Mouse (Mus musculus): ENCODE measurements around the gene Mob4. TPM values are rescaled to one million over a fixed set of nuclear protein-coding genes. Genes with fewer than 3 reads are reported as not detected.

Gene Mob4
- 124 TPM in 2 replicates for polyA plus RNA-seq (2016; fragmentation: Nextera tagmentation; extraction: Ambion mirVana)

- Histone ChIP-seq H3K4me1 (peaks cover 28% of the 10 kb centered on the region), H3K27ac (peak within 1 kb of the TSS; percentile 99), H3K9me3 (no peaks in the 10 kb centered on the region), H3K27me3 (ENCODE audit: poor library complexity, severe bottlenecking) (no peaks in the 10 kb centered on the region), H3K4me3 (peak within 1 kb of the TSS; percentile 100), H3K36me3 (replicated peaks) (peaks cover 19% of the 10 kb centered on the region)
- peak; percentile 91 for DNase-seq (ENCODE audit: extremely low spot score, low spot score)
- WGBS: under 1% methylated on average over 42 of the region's 42 CpGs
Measured at GRCm38 (mm10) chr1:55130943-55131401, at the start of gene Mob4. Mob4 (plus strand) TSS chr1:55131231.

DNA sequence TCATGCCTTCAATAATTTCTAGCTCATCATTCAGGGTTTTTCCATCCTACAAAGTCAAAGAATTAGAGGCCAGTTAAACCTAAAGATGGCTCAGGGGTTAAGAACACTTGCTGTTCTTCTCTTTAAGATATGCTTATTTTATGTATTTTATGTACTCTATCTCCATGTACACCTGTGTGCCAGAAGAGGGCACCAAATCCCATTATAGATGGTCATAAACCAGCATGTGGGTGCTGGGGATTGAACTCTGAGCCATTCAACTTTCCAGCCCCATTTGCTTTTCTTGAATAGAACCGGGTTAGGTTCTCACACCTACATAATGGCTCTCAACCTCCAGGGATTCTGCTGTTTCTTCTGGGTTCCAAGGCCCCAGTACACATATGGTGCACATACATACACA, 48.9 kb upstream of the Mob4 start:
- H3K27ac ChIP-seq: no peak overlapping the region
- 84% methylated on average over 1 of the region's 1 CpGs for WGBS
- no peaks in the 10 kb centered on the region for H3K27me3 ChIP-seq (ENCODE audit: poor library complexity, severe bottlenecking)
- H3K4me1 ChIP-seq: peaks cover 36% of the 10 kb centered on the region
- no peak for DNase-seq (ENCODE audit: extremely low spot score, low spot score)
- peaks cover 91% of the 10 kb centered on the region for H3K36me3 ChIP-seq (replicated peaks)
- no peak overlapping the region for H3K4me3 ChIP-seq
- no peaks in the 10 kb centered on the region for H3K9me3 ChIP-seq

GRCm38 (mm10) chr1:55085781-55086366, 45.2 kb upstream of the Mob4 start:
- no peak for DNase-seq (ENCODE audit: extremely low spot score, low spot score)
- WGBS: 61% methylated on average over 7 of the region's 7 CpGs
- Histone ChIP-seq H3K27ac (no peak overlapping the region), H3K27me3 (ENCODE audit: poor library complexity, severe bottlenecking) (no peaks in the 10 kb centered on the region), H3K9me3 (no peaks in the 10 kb centered on the region), H3K4me3 (peak overlapping the region; percentile 93), H3K4me1 (peaks cover 53% of the 10 kb centered on the region), H3K36me3 (replicated peaks) (peaks cover 71% of the 10 kb centered on the region)

DNA sequence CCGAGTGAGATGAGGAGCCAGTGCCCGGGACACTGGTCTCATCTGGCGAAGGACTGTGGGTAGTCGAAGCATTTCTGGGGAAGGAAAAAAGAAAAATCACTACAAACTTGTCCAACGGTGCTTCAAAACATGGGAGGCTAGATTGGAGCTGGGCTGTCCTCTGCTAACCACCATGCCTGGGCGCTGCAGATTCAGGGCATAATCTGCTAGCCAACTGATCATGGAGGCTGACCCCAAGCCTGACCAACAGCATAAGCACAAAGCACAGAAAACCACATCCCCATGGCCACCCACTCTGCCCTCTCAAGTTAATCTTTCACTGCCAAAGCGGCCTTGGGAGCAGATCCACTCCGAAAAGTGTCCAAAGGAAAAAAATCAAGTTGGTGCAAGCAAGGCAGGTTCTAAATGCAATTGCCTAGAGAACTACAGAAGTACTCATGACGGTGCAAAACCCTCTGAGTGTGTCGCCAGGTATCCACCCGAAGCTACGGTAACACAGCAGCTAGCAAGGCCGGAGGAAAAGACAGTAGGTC, 44.1 kb upstream of the Mob4 start:
- Histone ChIP-seq H3K4me3 (peak overlapping the region; percentile 93), H3K9me3 (no peaks in the 10 kb centered on the region), H3K4me1 (peaks cover 53% of the 10 kb centered on the region), H3K27me3 (ENCODE audit: poor library complexity, severe bottlenecking) (no peaks in the 10 kb centered on the region), H3K36me3 (replicated peaks) (peaks cover 71% of the 10 kb centered on the region), H3K27ac (peak overlapping the region; percentile 96)
- DNase-seq (ENCODE audit: extremely low spot score, low spot score): peak; percentile 28
- 3% methylated on average over 13 of the region's 13 CpGs for WGBS

DNA sequence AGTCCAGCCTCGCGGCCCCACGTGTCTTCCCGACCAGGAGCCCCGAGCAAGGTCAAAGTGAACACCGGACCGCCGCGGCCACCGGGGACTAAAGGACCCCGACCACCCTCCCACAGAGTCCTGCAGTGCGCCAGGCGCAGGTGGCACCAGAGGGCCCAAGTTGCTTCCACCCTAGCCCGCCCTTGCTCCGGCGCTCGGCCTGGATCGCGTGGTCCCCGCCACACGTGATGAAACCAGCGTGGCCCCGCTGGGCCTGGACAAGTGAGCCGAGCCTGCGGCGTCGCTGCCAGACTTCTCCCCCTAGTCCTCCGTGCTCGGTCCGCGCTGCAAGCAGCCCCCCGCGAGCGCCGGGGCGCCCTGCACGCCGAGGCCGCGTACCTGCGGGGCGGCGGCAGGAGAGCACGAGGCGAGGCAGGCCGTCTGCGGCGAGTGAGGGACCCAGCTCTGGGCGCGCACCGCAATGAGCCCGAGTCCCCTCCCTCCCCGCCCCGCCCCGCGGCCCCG, 43.6 kb upstream of the Mob4 start:
- peak overlapping the region; percentile 96 for H3K27ac ChIP-seq
- H3K9me3 ChIP-seq: no peaks in the 10 kb centered on the region
- H3K4me3 ChIP-seq: peak overlapping the region; percentile 93
- H3K36me3 ChIP-seq (replicated peaks): peaks cover 71% of the 10 kb centered on the region
- no peak for DNase-seq (ENCODE audit: extremely low spot score, low spot score)
- H3K27me3 ChIP-seq (ENCODE audit: poor library complexity, severe bottlenecking): no peaks in the 10 kb centered on the region
- 0% methylated on average over 57 of the region's 57 CpGs for WGBS
- H3K4me1 ChIP-seq: peaks cover 53% of the 10 kb centered on the region

- peak within 1 kb of the TSS; percentile 93 for H3K4me3 ChIP-seq
- H3K27me3 ChIP-seq (ENCODE audit: poor library complexity, severe bottlenecking): no peaks in the 10 kb centered on the region
- WGBS: under 1% methylated on average over 74 of the region's 76 CpGs
- H3K27ac ChIP-seq: peak within 1 kb of the TSS; percentile 96
- H3K9me3 ChIP-seq: no peaks in the 10 kb centered on the region
- peaks cover 53% of the 10 kb centered on the region for H3K4me1 ChIP-seq
- peak; percentile 100 for DNase-seq (ENCODE audit: extremely low spot score, low spot score)
- peaks cover 70% of the 10 kb centered on the region for H3K36me3 ChIP-seq (replicated peaks)
Measured at GRCm38 (mm10) chr1:55087932-55088610, 43.0 kb upstream of the Mob4 start, which contains the start of the genes Hspe1 and Hspd1. Hspe1 (plus strand) TSS chr1:55088132. Hspd1 (minus strand) TSS chr1:55088243.

- WGBS: 11% methylated on average over 16 of the region's 16 CpGs
- Histone ChIP-seq H3K4me1 (peaks cover 48% of the 10 kb centered on the region), H3K9me3 (no peaks in the 10 kb centered on the region), H3K27me3 (ENCODE audit: poor library complexity, severe bottlenecking) (no peaks in the 10 kb centered on the region), H3K27ac (peak overlapping the region; percentile 96), H3K36me3 (replicated peaks) (peaks cover 70% of the 10 kb centered on the region), H3K4me3 (peak overlapping the region; percentile 93)
- no peak for DNase-seq (ENCODE audit: extremely low spot score, low spot score)
Measured at GRCm38 (mm10) chr1:55088611-55089497, 42.2 kb upstream of the Mob4 start.

- Histone ChIP-seq H3K36me3 (replicated peaks) (peaks cover 67% of the 10 kb centered on the region), H3K9me3 (no peaks in the 10 kb centered on the region), H3K4me3 (peak overlapping the region; percentile 93), H3K27ac (peak overlapping the region; percentile 96), H3K4me1 (peaks cover 40% of the 10 kb centered on the region), H3K27me3 (ENCODE audit: poor library complexity, severe bottlenecking) (no peaks in the 10 kb centered on the region)
- DNase-seq (ENCODE audit: extremely low spot score, low spot score): no peak
- 92% methylated on average over 5 of the region's 5 CpGs for WGBS
Measured at GRCm38 (mm10) chr1:55089498-55090064, 41.5 kb upstream of the Mob4 start.

DNA sequence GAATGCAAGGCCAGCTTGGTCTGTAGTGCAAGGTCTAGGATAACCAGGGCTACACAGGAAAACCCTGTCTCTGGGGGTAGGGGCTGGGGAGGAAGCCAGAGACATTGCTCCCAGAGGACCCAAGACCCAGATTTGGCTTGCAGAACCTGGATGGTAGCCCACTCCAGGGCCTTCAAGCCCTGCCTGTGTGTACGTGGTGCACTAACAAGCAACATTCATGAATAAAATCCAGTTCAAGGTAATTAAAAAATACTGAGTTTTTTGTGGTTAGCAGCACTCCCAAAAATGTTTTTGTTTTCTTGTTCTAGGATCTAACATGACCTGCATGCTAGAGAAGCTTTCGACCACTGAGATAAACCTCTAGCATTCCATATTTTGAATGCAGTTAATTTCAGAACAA, 39.0 kb upstream of the Mob4 start:
- Histone ChIP-seq H3K9me3 (no peaks in the 10 kb centered on the region), H3K27ac (no peak overlapping the region), H3K27me3 (ENCODE audit: poor library complexity, severe bottlenecking) (no peaks in the 10 kb centered on the region), H3K36me3 (replicated peaks) (peaks cover 51% of the 10 kb centered on the region), H3K4me3 (no peak overlapping the region), H3K4me1 (peaks cover 16% of the 10 kb centered on the region)
- DNase-seq (ENCODE audit: extremely low spot score, low spot score): no peak
- WGBS: 91% methylated on average over 2 of the region's 2 CpGs

DNA sequence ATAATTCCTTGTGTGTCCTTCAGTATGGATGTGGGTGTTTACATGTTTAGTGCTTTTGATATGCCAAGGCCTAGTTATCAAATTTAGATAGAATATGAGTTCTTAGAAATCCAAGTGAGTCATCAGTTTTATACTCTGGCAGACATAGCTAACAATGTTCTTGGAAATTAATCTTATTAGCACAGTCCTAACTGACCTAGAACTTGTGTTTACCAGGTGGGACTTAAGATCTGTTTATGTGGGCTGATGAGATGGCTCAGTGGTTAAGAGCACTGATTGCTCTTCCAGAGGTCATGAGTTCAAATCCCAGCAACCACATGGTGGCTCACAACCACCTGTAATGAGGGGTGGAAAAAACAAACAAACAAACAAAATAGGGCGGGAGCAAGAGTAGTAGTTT, 38.6 kb upstream of the Mob4 start:
- Histone ChIP-seq H3K27me3 (ENCODE audit: poor library complexity, severe bottlenecking) (no peaks in the 10 kb centered on the region), H3K4me3 (no peak overlapping the region), H3K9me3 (no peaks in the 10 kb centered on the region), H3K36me3 (replicated peaks) (peaks cover 51% of the 10 kb centered on the region), H3K27ac (no peak overlapping the region), H3K4me1 (peaks cover 16% of the 10 kb centered on the region)
- 75% methylated on average over 1 of the region's 1 CpGs for WGBS
- DNase-seq (ENCODE audit: extremely low spot score, low spot score): no peak

DNA sequence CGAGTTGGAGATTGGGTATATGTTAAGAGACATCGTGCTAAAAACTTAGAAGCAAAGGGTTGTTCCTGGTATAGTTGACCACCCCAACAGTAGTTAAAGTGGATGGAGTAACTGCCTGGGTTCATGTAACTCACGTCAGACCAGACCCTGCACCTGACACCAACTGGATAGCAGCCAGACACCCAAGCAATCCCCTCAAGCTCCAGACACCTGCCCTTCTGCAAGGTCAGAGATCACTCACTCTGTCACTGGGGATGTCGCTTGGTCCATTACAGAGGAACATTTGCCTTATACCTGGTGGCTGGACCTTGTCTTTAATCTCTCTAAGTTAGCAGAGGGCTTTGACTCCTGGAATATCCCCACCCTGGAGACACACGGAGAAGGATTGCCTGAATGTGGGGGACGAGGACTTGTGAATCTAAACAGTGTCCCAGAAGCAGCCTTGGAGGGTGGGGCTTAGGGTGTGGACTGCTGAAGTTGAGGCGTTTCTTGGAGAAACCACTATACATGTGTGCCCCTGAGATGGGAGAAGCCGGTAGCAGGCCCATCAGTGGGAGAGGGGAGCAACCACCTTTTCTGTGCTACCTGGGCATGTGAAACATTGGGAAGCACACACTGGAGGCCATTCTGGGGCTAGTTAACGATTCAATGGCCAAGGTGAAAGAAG, 24.0 kb upstream of the Mob4 start:
- no peak overlapping the region for H3K27ac ChIP-seq
- H3K27me3 ChIP-seq (ENCODE audit: poor library complexity, severe bottlenecking): no peaks in the 10 kb centered on the region
- no peaks in the 10 kb centered on the region for H3K36me3 ChIP-seq (replicated peaks)
- no peaks in the 10 kb centered on the region for H3K9me3 ChIP-seq
- H3K4me3 ChIP-seq: no peak overlapping the region
- DNase-seq (ENCODE audit: extremely low spot score, low spot score): no peak
- 92% methylated on average over 9 of the region's 9 CpGs for WGBS
- H3K4me1 ChIP-seq: peaks cover 5% of the 10 kb centered on the region; the same call in 1 of the 2 replicates

Measured in forebrain, embryonic 10.5 days (tissue).